Mouse (Mus musculus) E14TG2a.4 (cell line): ENCODE measurements at regions not wholly inside any gene's neighbourhood (a gene's known extent, or its start where the extent isn't known, plus 50 kb on each side); places are given as distances from the start of the nearest gene placed in this dataset.

ENCODE experiments used
- CTCF ChIP-seq: conservative IDR thresholded peaks from 2 replicates; pipeline ENCODE4 v1.5.1; 2014; ENCODE audit warnings: low read length
- NANOG ChIP-seq: IDR thresholded peaks from 2 replicates; pipeline ENCODE4 v1.6.1; 2014; ENCODE audit warnings: borderline replicate concordance, low read length, mixed read lengths

- TF ChIP-seq CTCF (no peak), NANOG (no peak)
These were observed 301.2 kb upstream of the Gm11114 start for GRCm38 (mm10) chr9:85011361-85011760.
